Mouse (Mus musculus) WW6 (cell line): ENCODE measurements at regions not wholly inside any gene's neighbourhood (a gene's known extent, or its start where the extent isn't known, plus 50 kb on each side); places are given as distances from the start of the nearest gene placed in this dataset.

Experiments
- DNase-seq: peaks from one replicate; pipeline ENCODE4 v3.0.0-alpha.2; 2013; ENCODE audit warnings: low read depth, low spot score

- DNase-seq: no peak
Measured at GRCm38 (mm10) chr14:82998135-82998534, 1445.2 kb upstream of the Pcdh17 start.

DNA sequence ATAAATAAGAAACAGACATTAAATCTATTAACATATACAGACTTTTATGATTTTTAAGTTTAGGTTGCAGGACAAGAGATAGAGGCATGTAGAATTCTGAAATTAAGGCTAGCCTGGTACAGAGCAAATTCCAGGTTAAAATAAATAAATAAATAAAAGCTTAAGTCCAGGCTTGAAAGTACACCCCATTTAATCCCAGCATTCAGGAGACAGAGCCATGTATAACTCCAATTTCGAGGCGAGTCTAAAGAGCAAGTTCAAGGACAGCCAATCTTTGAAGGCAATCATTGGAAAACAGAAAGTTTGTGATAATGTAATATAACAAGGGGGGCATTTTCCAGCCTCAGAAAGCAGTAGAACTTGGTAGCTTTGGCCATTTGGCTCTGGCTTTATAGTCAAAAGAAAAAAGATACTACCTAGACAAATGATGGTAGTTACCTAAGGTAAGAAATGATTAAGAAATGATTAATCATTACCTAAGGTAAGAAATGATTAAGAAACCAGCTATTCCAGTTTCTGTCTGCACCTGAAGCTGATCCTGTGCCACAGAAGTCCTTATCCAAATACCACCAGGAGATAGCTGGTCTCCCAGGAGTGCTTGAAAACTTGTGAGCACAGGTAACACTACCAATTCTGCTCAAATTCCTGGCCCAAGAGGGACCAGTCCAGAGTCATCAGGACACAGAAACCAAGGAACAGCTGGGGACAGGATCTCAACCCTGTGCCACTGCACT, 1441.0 kb upstream of the Pcdh17 start:
- no peak for DNase-seq

- DNase-seq: peak; percentile 13
Measured at GRCm38 (mm10) chr14:83008549-83008948, 1434.8 kb upstream of the Pcdh17 start.

- DNase-seq: no peak
Measured at GRCm38 (mm10) chr14:83021886-83022285, 1421.5 kb upstream of the Pcdh17 start.
